Mouse (Mus musculus) MEL (cell line): ENCODE results near the gene Gzmm.

ENCODE experiments used
- CTCF ChIP-seq, 3 experiments: IDR thresholded peaks in 2 of 3; conservative IDR thresholded peaks in 1 of 3; 2 replicates each; pipeline ENCODE4 v1.5.1; 2011 to 2012; ENCODE audit warnings: low read length in 3 of 3, low read depth in 2 of 3, mild to moderate bottlenecking in 2 of 3, improper control_type of control experiment in 1 of 3, inconsistent platforms in 1 of 3, mixed read lengths in 1 of 3, moderate library complexity in 1 of 3; ENCODE audit not compliant: control insufficient read depth in 1 of 3, insufficient read depth in 1 of 3, poor library complexity in 1 of 3, severe bottlenecking in 1 of 3
- ETS1 ChIP-seq: IDR thresholded peaks from 2 replicates; pipeline ENCODE4 v1.6.1; 2012; ENCODE audit warnings: low read depth, mild to moderate bottlenecking, inconsistent platforms, low read length, improper control_type of control experiment, moderate library complexity
- MEF2A ChIP-seq: IDR thresholded peaks from 2 replicates; pipeline ENCODE4 v1.6.1; 2014; ENCODE audit warnings: low read depth, mild to moderate bottlenecking, inconsistent platforms, low read length, improper control_type of control experiment; ENCODE audit not compliant: poor library complexity, insufficient replicate concordance, severe bottlenecking; ENCODE audit errors: extremely low read depth
- NRF1 ChIP-seq: IDR thresholded peaks from 2 replicates; pipeline ENCODE4 v1.6.1; 2014; ENCODE audit warnings: low read depth, mild to moderate bottlenecking, inconsistent platforms, low read length, improper control_type of control experiment, moderate library complexity; ENCODE audit not compliant: poor library complexity, insufficient read depth, severe bottlenecking
- POLR2A ChIP-seq, 2 experiments: IDR thresholded peaks; 2 replicates each; pipeline ENCODE4 v1.6.1; 2011 to 2012; ENCODE audit warnings: low read length in 2 of 2, mild to moderate bottlenecking in 2 of 2, control low read depth in 1 of 2, improper control_type of control experiment in 1 of 2, low read depth in 1 of 2, moderate library complexity in 1 of 2; ENCODE audit not compliant: control insufficient read depth in 1 of 2, insufficient read depth in 1 of 2, poor library complexity in 1 of 2
- POLR2AphosphoS2 ChIP-seq: IDR thresholded peaks from 2 replicates; pipeline ENCODE4 v1.6.1; 2011; ENCODE audit warnings: low read length, improper control_type of control experiment
- POLR2AphosphoS5 ChIP-seq: IDR thresholded peaks from 2 replicates; pipeline ENCODE4 v1.6.1; 2012; ENCODE audit warnings: low read depth, borderline replicate concordance, mild to moderate bottlenecking, inconsistent platforms, low read length, moderate library complexity, mixed read lengths
- SMC3 ChIP-seq: IDR thresholded peaks from 2 replicates; pipeline ENCODE4 v1.6.1; 2011; ENCODE audit warnings: low read depth, low read length, improper control_type of control experiment
- TAL1 ChIP-seq: IDR thresholded peaks from 2 replicates; pipeline ENCODE4 v1.6.1; 2012; ENCODE audit warnings: mild to moderate bottlenecking, inconsistent platforms, low read length, moderate library complexity, mixed read lengths
- ZC3H11A ChIP-seq: IDR thresholded peaks from 2 replicates; pipeline ENCODE4 v1.6.1; 2012; ENCODE audit warnings: low read depth, mild to moderate bottlenecking, inconsistent platforms, low read length, improper control_type of control experiment
- ZMIZ1 ChIP-seq: IDR thresholded peaks from 2 replicates; pipeline ENCODE4 v1.6.1; 2012; ENCODE audit warnings: low read depth, mild to moderate bottlenecking, inconsistent platforms, low read length, improper control_type of control experiment, moderate library complexity

GRCm38 (mm10) chr10:79738259-79738658 is 49.4 kb downstream of the Gzmm start:
- no peak for TF ChIP-seq SMC3
- TF ChIP-seq POLR2A (IDR thresholded peaks at IDR 0.05; ENCODE audit: control insufficient read depth in 1 of 2, insufficient read depth in 1 of 2, low read depth in 1 of 2, low read length in 2 of 2, poor library complexity in 1 of 2): no peak
- TF ChIP-seq CTCF (IDR thresholded peaks at IDR 0.05 in 2 of 3, conservative IDR thresholded peaks at IDR 0.05 in 1 of 3; ENCODE audit: control insufficient read depth in 1 of 3, insufficient read depth in 1 of 3, low read depth in 2 of 3, low read length in 3 of 3, poor library complexity in 1 of 3, severe bottlenecking in 1 of 3): peak; percentile 57 to 77 (median 60)
- TF ChIP-seq ZMIZ1: no peak
- no peak for TF ChIP-seq ETS1
- TF ChIP-seq POLR2AphosphoS2: no peak
- no peak for TF ChIP-seq POLR2AphosphoS5
- no peak for TF ChIP-seq TAL1
- no peak for TF ChIP-seq MEF2A
- TF ChIP-seq ZC3H11A: no peak
- no peak for TF ChIP-seq NRF1
